Mouse (Mus musculus) ES-Bruce4 (cell line): ENCODE results near the gene Lsm14a. TPM values are rescaled to one million over a fixed set of nuclear protein-coding genes. Genes with fewer than 3 reads are reported as not detected.
A peak's percentile ranks its signal among the peaks of the same experiment; 100 is the strongest.

Source experiments
- H3K27ac ChIP-seq: 2 replicates; pipeline ENCODE4 v1.5.1; 2012; ENCODE audit warnings: low read length, inconsistent platforms; ENCODE audit not compliant: insufficient read depth
- H3K27me3 ChIP-seq: 2 replicates; pipeline ENCODE4 v1.6.1; 2012; ENCODE audit warnings: mild to moderate bottlenecking, low read length, inconsistent platforms; ENCODE audit not compliant: control insufficient read depth, poor library complexity, insufficient read depth, severe bottlenecking
- H3K36me3 ChIP-seq: 2 replicates; pipeline ENCODE4 v1.6.1; 2012; ENCODE audit warnings: inconsistent platforms, mild to moderate bottlenecking, low read length, moderate library complexity; ENCODE audit not compliant: control insufficient read depth, poor library complexity, insufficient read depth, severe bottlenecking
- H3K4me1 ChIP-seq: one replicate; pipeline ENCODE4 v1.8.1; 2011; ENCODE audit warnings: low read length; ENCODE audit not compliant: control insufficient read depth, insufficient read depth
- H3K4me3 ChIP-seq: 2 replicates; pipeline ENCODE4 v1.5.1; 2011; ENCODE audit warnings: low read depth, mild to moderate bottlenecking, low read length
- H3K9ac ChIP-seq: 2 replicates; pipeline ENCODE4 v1.6.1; 2012; ENCODE audit warnings: low read depth, mild to moderate bottlenecking, inconsistent platforms; ENCODE audit not compliant: poor library complexity, severe bottlenecking
- H3K9me3 ChIP-seq: replicated peaks from 2 replicates; pipeline ENCODE4 v1.6.1; 2012; ENCODE audit warnings: mild to moderate bottlenecking, low read length, inconsistent platforms; ENCODE audit not compliant: control insufficient read depth, poor library complexity, insufficient read depth, severe bottlenecking
- CTCF ChIP-seq: IDR thresholded peaks from one replicate; pipeline ENCODE4 v1.8.1; 2011; ENCODE audit warnings: low read depth, low read length
- EP300 ChIP-seq: IDR thresholded peaks from 2 replicates; pipeline ENCODE4 v1.6.1; 2011; ENCODE audit warnings: low read depth, low read length; ENCODE audit not compliant: insufficient read depth
- POLR2A ChIP-seq: IDR thresholded peaks from one replicate; pipeline ENCODE4 v1.8.1; 2011; ENCODE audit warnings: low read length; ENCODE audit not compliant: insufficient read depth
- polyA plus RNA-seq: library from polyadenylated mRNA; stranded (reverse); fragments of >200 nt; gene quantifications from 2 replicates; pipeline ENCODE4 v1.2.4, GENCODE M21; 2011; ENCODE audit warnings: low read depth; ENCODE audit not compliant: missing spikeins, insufficient read depth, insufficient read length

Lsm14a gene
- polyA plus RNA-seq, 1 experiment = 167 TPM

- Histone ChIP-seq H3K27me3 (no peaks in the 10 kb centered on the region), H3K36me3 (no peaks in the 10 kb centered on the region), H3K4me3 (no peak overlapping the region), H3K9me3 (no peaks in the 10 kb centered on the region), H3K4me1 (no peaks in the 10 kb centered on the region), H3K27ac (no peak overlapping the region), H3K9ac (no peak overlapping the region)
- TF ChIP-seq POLR2A (no peak), CTCF (peak; percentile 52)
Measured at GRCm38 (mm10) chr7:34400070-34400469, 7.0 kb upstream of the Lsm14a start.

DNA sequence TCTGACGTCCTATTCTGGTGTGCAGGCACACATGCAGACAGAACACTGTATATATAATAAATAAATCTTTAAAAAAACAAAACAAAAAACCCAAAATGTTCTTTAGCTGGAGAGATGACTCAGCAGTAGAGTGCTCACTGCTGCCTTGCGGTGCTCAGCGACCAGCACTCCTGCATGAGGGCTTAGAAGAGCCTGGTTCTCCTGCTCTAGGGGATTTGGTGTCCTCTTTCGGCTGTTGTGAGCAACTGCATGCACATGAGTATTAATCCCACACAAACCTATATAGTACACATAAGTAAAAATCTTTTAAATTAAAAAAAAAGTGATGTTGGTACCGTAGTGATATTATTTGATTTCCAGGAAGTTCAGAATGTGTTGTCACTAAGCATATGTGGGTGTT, 5.7 kb upstream of the Lsm14a start:
- no peaks in the 10 kb centered on the region for H3K36me3 ChIP-seq
- H3K9me3 ChIP-seq = no peaks in the 10 kb centered on the region
- no peaks in the 10 kb centered on the region for H3K27me3 ChIP-seq
- H3K4me1 ChIP-seq = no peaks in the 10 kb centered on the region
- TF ChIP-seq EP300 = no peak
- TF ChIP-seq CTCF = peak; percentile 38
- no peak overlapping the region for H3K9ac ChIP-seq
- no peak overlapping the region for H3K4me3 ChIP-seq
- no peak overlapping the region for H3K27ac ChIP-seq

GRCm38 (mm10) chr7:34396791-34397190, 3.7 kb upstream of the Lsm14a start:
- H3K27ac ChIP-seq = no peak overlapping the region
- TF ChIP-seq POLR2A = no peak
- no peak for TF ChIP-seq EP300
- TF ChIP-seq CTCF = no peak
- H3K36me3 ChIP-seq = no peaks in the 10 kb centered on the region
- H3K4me3 ChIP-seq = no peak overlapping the region
- H3K4me1 ChIP-seq = no peaks in the 10 kb centered on the region
- H3K9ac ChIP-seq = no peak overlapping the region
- no peaks in the 10 kb centered on the region for H3K9me3 ChIP-seq
- no peaks in the 10 kb centered on the region for H3K27me3 ChIP-seq

DNA sequence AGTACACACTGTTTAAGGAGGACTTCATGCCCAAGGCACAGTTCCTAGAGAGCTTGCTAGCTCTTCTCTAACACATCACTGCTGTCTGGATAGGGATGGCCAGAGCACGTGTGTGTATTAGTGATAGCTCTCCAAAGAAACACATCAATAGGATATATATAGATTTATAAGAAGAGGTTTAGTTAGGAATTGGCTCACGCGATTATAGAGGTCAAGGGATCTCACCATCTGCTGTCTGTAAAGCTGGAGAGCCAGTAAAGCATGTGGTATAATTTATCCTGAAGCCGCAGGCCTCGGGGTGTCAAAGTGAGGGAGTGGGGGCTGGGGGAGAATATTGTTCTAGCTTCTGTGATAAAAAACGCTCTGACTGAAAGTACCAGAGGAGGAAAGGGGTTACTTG, 2.6 kb upstream of the Lsm14a start:
- H3K4me1 ChIP-seq = no peaks in the 10 kb centered on the region
- no peak overlapping the region for H3K27ac ChIP-seq
- TF ChIP-seq EP300 (no peak), CTCF (no peak), POLR2A (no peak)
- no peaks in the 10 kb centered on the region for H3K9me3 ChIP-seq
- H3K36me3 ChIP-seq = no peaks in the 10 kb centered on the region
- H3K9ac ChIP-seq = no peak overlapping the region
- no peaks in the 10 kb centered on the region for H3K27me3 ChIP-seq
- no peak overlapping the region for H3K4me3 ChIP-seq

DNA sequence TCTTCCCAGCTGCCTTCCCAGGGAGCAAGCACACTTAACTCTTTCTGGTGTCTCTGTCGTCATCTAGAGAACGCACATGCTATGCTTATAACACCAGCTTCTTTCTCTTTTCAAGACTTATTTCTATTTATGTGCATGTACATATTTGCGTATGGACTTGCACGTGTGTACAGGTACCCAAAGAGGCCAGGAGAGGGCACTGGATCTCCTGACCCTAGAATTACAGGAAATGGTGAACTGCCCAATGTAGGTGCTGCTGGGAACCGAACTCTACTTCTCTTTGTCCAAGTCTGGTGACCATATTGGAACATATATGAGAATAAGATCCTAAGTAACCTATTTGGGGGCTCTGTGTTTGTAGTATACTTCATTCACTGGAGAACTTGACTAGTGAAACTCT, 1.5 kb upstream of the Lsm14a start:
- Histone ChIP-seq H3K27ac (no peak overlapping the region), H3K4me3 (no peak overlapping the region), H3K36me3 (no peaks in the 10 kb centered on the region), H3K27me3 (no peaks in the 10 kb centered on the region), H3K9me3 (no peaks in the 10 kb centered on the region), H3K9ac (no peak overlapping the region), H3K4me1 (no peaks in the 10 kb centered on the region)
- TF ChIP-seq CTCF (peak; percentile 14), POLR2A (no peak), EP300 (no peak)

DNA sequence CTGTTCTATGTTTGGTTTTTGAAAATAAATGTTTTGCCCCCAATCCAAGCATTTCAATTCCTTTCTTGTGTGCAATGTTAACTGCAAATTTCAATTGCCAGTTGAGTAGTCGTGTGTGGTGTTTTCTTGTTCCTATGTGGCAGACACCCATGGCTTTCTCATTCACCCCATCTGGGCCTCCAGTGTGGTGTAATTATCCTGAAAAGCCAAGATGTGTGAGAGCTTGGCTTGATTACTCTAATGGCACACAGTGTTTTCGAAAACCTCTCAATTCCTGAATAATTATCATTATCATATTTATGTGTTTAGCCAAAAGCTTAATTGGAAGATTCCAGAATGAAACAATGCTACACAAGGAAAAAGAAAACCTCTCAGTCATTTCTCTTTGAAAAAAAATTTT, 976 bp upstream of the Lsm14a start:
- Histone ChIP-seq H3K27ac (no peak overlapping the region), H3K4me3 (no peak overlapping the region), H3K9me3 (no peaks in the 10 kb centered on the region), H3K36me3 (no peaks in the 10 kb centered on the region), H3K4me1 (no peaks in the 10 kb centered on the region), H3K27me3 (no peaks in the 10 kb centered on the region), H3K9ac (no peak overlapping the region)
- TF ChIP-seq EP300 (no peak), POLR2A (no peak), CTCF (no peak)

- Histone ChIP-seq H3K9ac (no peak overlapping the region), H3K4me1 (no peaks in the 10 kb centered on the region), H3K36me3 (peaks cover 4% of the 10 kb centered on the region; the same call in 1 of the 2 replicates), H3K9me3 (no peaks in the 10 kb centered on the region), H3K27me3 (no peaks in the 10 kb centered on the region), H3K27ac (no peak overlapping the region), H3K4me3 (no peak overlapping the region)
- TF ChIP-seq CTCF = peak; percentile 4
- TF ChIP-seq EP300 = no peak
Measured at GRCm38 (mm10) chr7:34392335-34392734, 780 bp downstream of the Lsm14a start.
